Mouse (Mus musculus) kidney, postnatal 10 days (tissue): ENCODE measurements around the gene Gpx4.
A peak's percentile ranks its signal among the peaks of the same experiment; 100 is the strongest.
"Not testable (repeated sequence)": the region's sequence is repeated elsewhere in the genome, so short reads cannot be mapped to it uniquely, and the experiment has no call there.

Source experiments
- DNase-seq: peaks from one replicate; pipeline ENCODE4 v3.0.0; 2021; ENCODE audit warnings: mixed read lengths

Gpx4 gene

DNA sequence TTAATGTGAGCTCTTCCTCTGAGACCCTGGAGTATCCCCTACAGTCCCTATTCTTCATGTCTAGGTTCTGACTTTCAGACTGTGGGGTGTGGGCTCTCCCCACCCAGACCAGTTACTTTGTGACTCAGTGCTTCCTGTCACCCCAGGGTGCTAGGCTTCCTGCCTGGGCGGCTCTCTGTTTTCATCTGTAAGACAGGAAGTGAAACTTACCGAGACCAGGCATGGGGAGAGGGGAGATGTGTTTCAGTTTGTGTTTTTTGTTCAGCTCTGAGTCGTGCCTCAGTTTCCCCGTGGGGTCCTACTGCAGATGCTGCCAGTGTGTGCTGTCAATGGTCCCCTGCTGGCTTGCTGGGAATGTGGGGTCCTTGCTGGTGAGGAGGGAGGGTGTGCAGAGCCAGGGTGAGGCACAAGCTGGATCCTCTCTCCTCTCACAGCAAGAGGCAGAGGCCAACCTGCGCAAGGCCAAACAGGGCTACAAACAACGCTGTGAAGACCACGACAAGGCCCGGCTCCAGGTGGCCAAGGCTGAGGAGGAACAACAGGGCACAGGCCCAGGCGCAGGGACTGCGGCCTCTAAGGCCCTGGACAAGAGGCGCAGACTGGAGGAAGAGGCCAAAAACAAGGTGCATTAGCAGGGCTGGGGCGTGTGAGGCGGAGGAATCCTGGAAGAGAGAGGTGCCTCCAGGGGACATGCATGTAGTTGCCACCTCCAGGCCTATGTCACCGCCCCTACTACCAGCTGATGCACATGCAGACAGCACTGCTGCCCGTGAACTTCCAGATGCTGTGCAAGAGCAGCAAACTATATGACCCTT lies 22.5 kb upstream of the Gpx4 start:
- DNase-seq: no peak

DNA sequence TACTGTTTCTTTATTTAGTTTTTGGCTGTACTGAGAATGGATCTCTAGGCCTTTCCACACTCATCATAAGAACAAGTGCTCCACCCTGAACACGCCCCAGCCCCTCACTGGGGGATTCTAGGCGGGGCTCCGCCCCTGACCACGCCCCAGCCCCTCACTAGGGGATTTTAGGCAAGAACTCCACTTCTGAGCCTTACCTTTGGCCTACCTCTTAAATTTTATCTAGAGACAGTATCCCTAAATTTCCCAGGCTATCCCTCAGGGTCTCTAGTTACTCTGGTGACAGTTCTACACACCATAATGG lies 22.0 kb upstream of the Gpx4 start:
- DNase-seq: no peak

DNA sequence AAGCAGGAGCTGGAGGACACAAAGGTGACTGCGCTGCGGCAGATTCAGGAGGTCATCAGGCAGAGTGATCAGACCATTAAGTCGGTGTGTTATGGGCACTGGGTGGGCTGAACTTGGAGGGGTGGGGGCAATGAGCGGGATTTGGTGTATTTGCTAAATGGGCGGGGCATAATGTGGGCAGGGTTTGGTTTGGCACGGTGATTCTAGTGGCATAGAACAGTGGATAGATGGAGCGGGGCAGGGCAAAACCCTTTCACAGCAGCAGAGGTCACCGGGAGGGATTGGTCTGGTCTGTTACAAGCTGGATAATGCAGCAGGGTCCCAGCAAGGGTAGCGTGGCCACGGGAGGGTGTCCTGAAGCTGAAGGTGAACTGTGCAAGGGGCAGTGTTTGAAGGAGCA lies 21.5 kb upstream of the Gpx4 start:
- DNase-seq: no peak

DNA sequence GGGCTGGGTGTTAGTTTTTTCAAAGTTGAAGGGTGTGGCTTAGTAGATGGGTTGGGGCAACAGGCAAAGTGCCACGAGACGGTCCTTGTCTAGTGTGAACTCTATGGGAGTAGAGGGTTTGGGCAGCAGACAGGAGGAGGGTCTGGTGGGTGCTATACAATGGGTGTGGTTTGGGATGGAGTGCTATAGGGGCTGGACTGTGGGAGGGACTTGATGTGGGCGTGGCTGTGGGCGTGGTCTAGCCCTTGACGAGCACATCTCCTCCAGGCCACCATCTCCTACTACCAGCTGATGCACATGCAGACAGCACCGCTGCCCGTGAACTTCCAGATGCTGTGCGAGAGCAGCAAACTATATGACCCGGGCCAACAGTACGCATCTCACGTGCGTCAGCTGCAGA lies 21.1 kb upstream of the Gpx4 start:
- DNase-seq: no peak

- no peak for DNase-seq
Observed at GRCm38 (mm10) chr10:80027681-80028520, 19.1 kb upstream of the Gpx4 start.

DNA sequence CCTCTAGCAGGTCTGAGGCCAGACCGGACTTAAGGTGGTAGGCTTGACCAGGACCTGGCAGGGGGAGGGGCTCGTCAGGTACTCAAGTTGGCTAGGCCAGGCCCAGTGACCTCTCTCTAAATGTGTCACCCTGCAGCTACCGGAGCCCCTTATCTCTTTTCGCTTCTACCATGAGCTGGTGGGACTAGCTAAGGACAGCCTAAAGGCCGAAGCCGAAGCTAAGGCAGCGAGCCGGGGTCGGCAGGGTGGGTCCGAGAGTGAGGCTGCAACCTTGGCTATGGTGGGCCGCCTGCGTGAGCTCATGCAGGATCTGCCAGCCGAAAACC lies 18.5 kb upstream of the Gpx4 start:
- DNase-seq: no peak

GRCm38 (mm10) chr10:80030191-80030590 lies 16.8 kb upstream of the Gpx4 start:
- DNase-seq: no peak

DNA sequence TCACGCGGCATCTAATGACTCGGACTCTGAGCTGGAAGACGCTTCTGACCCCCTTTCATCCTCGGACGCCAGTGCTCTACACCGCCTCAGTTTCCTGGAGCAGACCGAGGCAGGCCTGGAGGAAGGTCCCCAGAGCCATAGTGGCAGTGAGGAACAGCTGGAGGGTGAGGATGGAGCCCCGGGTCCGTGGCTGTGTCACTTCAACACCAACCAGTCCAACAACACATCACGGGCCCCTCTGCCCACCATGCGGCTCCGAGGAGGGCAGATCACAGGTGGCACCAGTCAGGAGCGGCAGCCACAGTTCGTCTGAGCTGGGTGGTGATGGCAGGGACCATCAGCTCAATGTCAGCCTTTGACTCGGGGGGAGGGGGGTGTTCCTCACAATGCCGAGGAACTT lies 16.2 kb upstream of the Gpx4 start:
- DNase-seq: no peak

DNA sequence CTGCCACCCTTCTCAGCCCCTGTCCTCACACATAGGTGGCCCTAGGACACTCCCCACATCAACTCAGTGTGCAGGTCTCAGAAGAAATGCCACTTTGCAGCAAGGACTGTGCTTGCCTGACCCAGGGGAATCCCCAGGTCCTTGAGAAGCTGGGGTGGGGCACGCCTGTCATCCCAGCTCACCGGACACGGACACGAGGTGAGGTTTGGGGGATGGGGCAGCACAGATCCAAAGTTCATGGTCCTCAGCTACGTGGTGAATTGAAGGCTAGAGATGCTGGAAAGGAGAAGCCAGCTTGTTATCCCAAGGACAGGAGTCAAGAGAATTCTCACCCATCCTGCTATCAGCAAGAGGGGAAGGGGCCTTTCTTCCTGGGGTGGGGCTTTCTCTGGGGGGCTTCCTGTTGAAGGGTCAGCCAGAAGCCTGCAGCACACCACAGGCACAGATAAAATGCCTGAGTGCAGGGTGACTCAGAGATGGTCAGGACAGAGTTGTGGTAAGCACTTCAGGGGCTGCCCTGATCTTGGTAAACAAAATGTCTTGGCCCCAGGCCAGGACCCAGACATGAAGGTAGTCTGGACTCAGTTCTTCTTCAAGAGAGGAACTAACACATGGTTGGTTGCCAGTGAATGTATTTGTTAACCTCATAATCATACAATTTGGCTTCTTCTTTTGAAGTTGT lies 14.0 kb upstream of the Gpx4 start:
- peak; percentile 77 for DNase-seq

GRCm38 (mm10) chr10:80033511-80034391 lies 13.2 kb upstream of the Gpx4 start:
- DNase-seq: peak; percentile 66

DNA sequence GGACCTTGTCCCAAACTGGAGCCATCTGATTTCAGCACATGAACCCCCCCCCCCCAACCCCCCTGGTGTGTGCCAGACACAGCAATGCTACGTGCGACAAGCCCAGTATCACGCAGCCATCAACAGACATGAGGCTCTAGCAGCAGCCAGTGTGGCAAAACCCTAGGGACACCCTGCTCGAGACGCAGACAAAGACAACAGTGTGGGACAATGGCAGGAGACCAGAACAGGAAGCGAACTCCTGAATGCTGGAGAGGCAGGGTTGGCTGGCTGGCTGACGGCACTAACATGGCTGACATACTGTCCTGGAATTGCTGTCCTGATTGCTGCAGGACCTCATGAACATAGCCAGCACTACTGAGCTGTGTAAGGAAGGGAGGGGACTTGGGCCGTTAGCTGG lies 11.8 kb upstream of the Gpx4 start:
- no peak for DNase-seq

- no peak for DNase-seq
Observed at GRCm38 (mm10) chr10:80035686-80036085, 11.3 kb upstream of the Gpx4 start.

GRCm38 (mm10) chr10:80036832-80037231 lies 10.1 kb upstream of the Gpx4 start:
- no peak for DNase-seq

- DNase-seq: peak; percentile 97
Observed at GRCm38 (mm10) chr10:80039559-80039979, 7.4 kb upstream of the Gpx4 start, which contains the start of gene Polr2e. Polr2e (minus strand) TSS chr10:80039795.

DNA sequence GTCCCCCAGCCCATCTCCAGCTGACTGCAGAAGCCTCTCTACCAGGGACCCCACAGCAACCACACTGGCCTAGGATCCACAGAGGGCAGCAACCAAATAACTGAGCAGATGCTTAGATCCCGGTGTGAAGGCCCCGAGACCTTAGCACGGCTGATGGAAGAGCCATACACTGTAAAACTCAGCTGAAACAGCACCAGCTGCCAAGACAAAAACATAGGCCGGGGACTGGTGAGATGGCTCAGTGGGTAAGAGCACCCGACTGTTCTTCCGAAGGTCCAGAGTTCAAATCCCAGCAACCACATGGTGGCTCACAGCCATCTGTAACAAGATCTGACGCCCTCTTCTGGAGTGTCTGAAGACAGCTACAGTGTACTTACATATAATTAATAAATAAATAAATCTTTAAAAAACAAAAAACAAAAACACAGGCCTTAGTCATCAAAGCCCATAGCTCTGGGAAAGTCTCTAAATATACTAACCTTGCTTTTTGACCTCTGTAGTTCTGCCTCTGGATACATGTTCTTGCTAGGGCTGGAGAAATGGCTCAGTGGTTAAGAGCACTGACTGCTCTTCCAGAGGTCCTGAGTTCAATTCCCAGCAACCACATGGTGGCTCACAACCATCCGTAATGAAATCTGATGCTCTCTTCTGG lies 5.4 kb upstream of the Gpx4 start:
- not testable (repeated sequence) for DNase-seq

- DNase-seq: no peak
Observed at GRCm38 (mm10) chr10:80044087-80044486, 2.9 kb upstream of the Gpx4 start.

DNA sequence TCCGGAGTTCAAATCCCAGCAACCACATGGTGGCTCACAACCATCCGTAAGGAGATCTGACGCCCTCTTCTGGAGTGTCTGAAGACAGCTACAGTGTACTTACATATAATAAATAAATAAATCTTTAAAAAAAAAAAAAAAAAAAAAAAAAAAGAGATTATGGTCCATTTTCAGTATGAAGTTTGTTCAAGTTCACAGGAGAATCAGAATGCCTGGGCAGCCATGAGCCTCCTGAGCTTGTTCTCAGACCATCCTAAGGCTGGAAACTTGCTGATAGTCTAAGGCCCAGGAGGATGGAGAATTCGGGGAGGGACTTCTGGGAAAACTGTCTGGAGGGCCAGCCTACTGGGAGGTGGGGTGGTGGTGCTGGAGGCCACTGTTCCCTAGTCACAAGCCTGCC lies 1.6 kb upstream of the Gpx4 start:
- DNase-seq: not testable (repeated sequence)

DNA sequence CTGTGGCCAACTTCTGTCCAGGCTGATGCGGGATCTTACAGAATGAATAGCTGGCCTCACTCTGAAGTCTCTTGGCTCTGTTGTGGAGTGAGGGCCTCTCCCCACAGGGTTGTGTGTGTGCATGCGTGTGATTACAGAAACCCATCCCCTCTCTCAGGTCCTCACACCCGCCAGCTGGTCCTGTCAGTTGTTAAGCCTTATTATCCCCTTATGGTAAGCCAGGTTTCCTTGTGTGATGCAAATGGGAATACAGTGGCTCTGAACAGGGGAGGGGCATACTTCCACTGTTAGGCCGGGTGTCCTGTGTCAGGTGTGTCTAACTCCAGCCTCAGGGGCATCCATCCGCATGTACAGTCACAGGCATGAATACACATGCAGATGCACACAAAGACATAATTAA lies 1.2 kb upstream of the Gpx4 start:
- DNase-seq: no peak

GRCm38 (mm10) chr10:80048396-80048795 lies 1.4 kb downstream of the Gpx4 start:
- DNase-seq: no peak

DNA sequence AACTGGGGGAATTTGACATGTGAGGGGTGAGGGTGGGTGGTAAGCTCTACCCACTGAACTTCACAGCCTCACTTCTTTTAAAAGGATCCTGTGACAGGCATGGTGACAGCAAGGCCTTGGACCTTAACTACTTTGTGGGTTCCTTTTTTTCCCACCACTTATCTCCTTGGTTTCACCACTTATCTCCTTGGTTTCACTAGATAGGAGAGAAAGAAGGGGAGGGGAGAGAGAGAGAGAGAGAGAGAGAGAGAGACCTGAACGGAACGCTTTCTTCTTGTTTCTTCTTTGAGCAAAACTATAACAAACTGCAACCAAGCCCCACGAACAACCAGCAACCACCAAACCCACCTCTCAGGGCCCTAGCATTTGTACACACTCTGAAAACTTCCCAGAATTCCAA lies 1.9 kb downstream of the Gpx4 start:
- DNase-seq: no peak

- no peak for DNase-seq
Observed at GRCm38 (mm10) chr10:80050244-80050643, 3.3 kb downstream of the Gpx4 start.
